Mouse (Mus musculus): ENCODE results near the gene Cpd. TPM values are rescaled to one million over a fixed set of nuclear protein-coding genes. Genes with fewer than 3 reads are reported as not detected.

Gene Cpd
- total RNA-seq, 2 experiments from 2014 or later = 66.5 to 71.9 TPM

GRCm38 (mm10) chr11:76803266-76803665, 43.6 kb downstream of the Cpd start:
- intact Hi-C loops (cut with DNase I) = no loop called here
- DNase-seq = no peak

GRCm38 (mm10) chr11:76797236-76797635, 49.6 kb downstream of the Cpd start:
- DNase-seq = no peak
- intact Hi-C loops (cut with DNase I) = no loop called here

- intact Hi-C loops (cut with DNase I) = no loop called here
- peak in 1 of 2 experiments; percentile 16 for DNase-seq
These were observed 51.5 kb downstream of the Cpd start for GRCm38 (mm10) chr11:76795326-76795725.

GRCm38 (mm10) chr11:76791331-76791730, 55.5 kb downstream of the Cpd start:
- intact Hi-C loops (cut with DNase I) = no loop called here
- no peak for DNase-seq

- intact Hi-C loops (cut with DNase I) = loop anchor here (1.0 kb wide), 1 partner anchor 105 kb away; no protein-coding TSS in a partner anchor
- DNase-seq = peak; percentile 53 to 73
These were observed 57.6 kb downstream of the Cpd start for GRCm38 (mm10) chr11:76789252-76789651.

- intact Hi-C loops (cut with DNase I) = no loop called here
- DNase-seq = no peak
These were observed 71.3 kb downstream of the Cpd start for GRCm38 (mm10) chr11:76775533-76775932.

- intact Hi-C loops (cut with DNase I) = no loop called here
- peak in 1 of 2 experiments; percentile 24 for DNase-seq
These were observed 73.0 kb downstream of the Cpd start for GRCm38 (mm10) chr11:76773811-76774210.

- intact Hi-C loops (cut with DNase I) = no loop called here
- no peak for DNase-seq
These were observed 76.3 kb downstream of the Cpd start for GRCm38 (mm10) chr11:76770566-76770965.

GRCm38 (mm10) chr11:76763741-76764122, 83.1 kb downstream of the Cpd start:
- DNase-seq = no peak
- intact Hi-C loops (cut with DNase I) = loop anchor here (1.0 kb wide), 1 partner anchor 86 kb away; no protein-coding TSS in a partner anchor

GRCm38 (mm10) chr11:76763053-76763740, 83.6 kb downstream of the Cpd start, which contains the start of gene Gosr1:
Gosr1 (minus strand) TSS chr11:76763579.
- intact Hi-C loops (cut with DNase I) = loop anchor here (1.0 kb wide), 1 partner anchor 86 kb away; no protein-coding TSS in a partner anchor
- DNase-seq = peak; percentile 94 to 96

GRCm38 (mm10) chr11:76752276-76752675, 94.5 kb downstream of the Cpd start:
- no peak for DNase-seq
- intact Hi-C loops (cut with DNase I) = no loop called here

- intact Hi-C loops (cut with DNase I) = no loop called here
- no peak for DNase-seq
These were observed 98.0 kb downstream of the Cpd start for GRCm38 (mm10) chr11:76748819-76749218.

GRCm38 (mm10) chr11:76745921-76746320, 100.9 kb downstream of the Cpd start:
- intact Hi-C loops (cut with DNase I) = no loop called here
- DNase-seq = no peak

GRCm38 (mm10) chr11:76744550-76744949, 102.3 kb downstream of the Cpd start:
- intact Hi-C loops (cut with DNase I) = loop anchor here (1.0 kb wide), 1 partner anchor 67 kb away; no protein-coding TSS in a partner anchor
- peak; percentile 80 to 81 for DNase-seq

- DNase-seq = no peak
- intact Hi-C loops (cut with DNase I) = no loop called here
These were observed 104.3 kb downstream of the Cpd start for GRCm38 (mm10) chr11:76742511-76742910.

- no peak for DNase-seq
- intact Hi-C loops (cut with DNase I) = no loop called here
These were observed 107.7 kb downstream of the Cpd start for GRCm38 (mm10) chr11:76739125-76739524.

- intact Hi-C loops (cut with DNase I) = no loop called here
- no peak for DNase-seq
These were observed 111.0 kb downstream of the Cpd start for GRCm38 (mm10) chr11:76735753-76736324.

- DNase-seq = no peak
- intact Hi-C loops (cut with DNase I) = no loop called here
These were observed 112.3 kb downstream of the Cpd start for GRCm38 (mm10) chr11:76734560-76734959.

- no peak for DNase-seq
- intact Hi-C loops (cut with DNase I) = no loop called here
These were observed 116.2 kb downstream of the Cpd start for GRCm38 (mm10) chr11:76730650-76731049.

Measured in heart, postnatal 10 days (tissue).